ENCODE assay signal across 9 mouse cellular contexts in genomic region chr6:52006649-52007218, GRCm38 (mm10). TPM values are rescaled to one million over a fixed set of nuclear protein-coding genes. Genes with fewer than 3 reads are reported as not detected.
A peak's percentile ranks its signal among the peaks of the same experiment; 100 is the strongest.
DNase-seq lines count a peak whose midpoint lies in the region; ATAC-seq and TF ChIP-seq lines count a peak whose summit lies in the region.
"Had no signal": no experiment of that assay in that cellular context is flagged by ENCODE, and none has a peak within 500 bp of the region (broad histone marks: within the 10 kb centered on the region; RNA-seq: fewer than 3 reads in every experiment).

No protein-coding gene starts in this region.

- peaks cover 10% of the 10 kb centered on the region; the same call in 1 of the 2 replicates for H3K79me2 ChIP-seq in liver, adult 2 months (ENCODE audit: control insufficient read depth, insufficient read depth, low read length)

- no peak for TF ChIP-seq CTCF in liver, adult 2 months (IDR thresholded peaks at IDR 0.05; ENCODE audit: low read depth, low read length)

- H3K9ac ChIP-seq in liver, adult 2 months (ENCODE audit: low read depth, low read length), result peak overlapping the region; percentile 53
- no peak overlapping the region for H3K9ac ChIP-seq in liver, embryonic 11.5 days (ENCODE audit: low read depth, low read length)
- no peak overlapping the region for H3K9ac ChIP-seq in stomach, embryonic 15.5 days
- no peak overlapping the region for H3K9ac ChIP-seq in midbrain, embryonic 14.5 days (replicated peaks; ENCODE audit: low read length)

- DNase-seq in liver, adult 2 months (ENCODE audit: extremely low read depth, low read depth, low spot score), result no peak
- no peak for DNase-seq in liver
- DNase-seq in hindbrain, embryonic 10.5 days (ENCODE audit: low spot score), result peak; percentile 42
- no peak for DNase-seq in liver, embryonic 11.5 days (ENCODE audit: low spot score)
- no peak for DNase-seq in midbrain, embryonic 14.5 days
- no peak for DNase-seq in left cerebral cortex, adult 9 months (ENCODE audit: low spot score in 2 of 2)
- DNase-seq: gastrocnemius, postnatal 14 days had no signal

- TF ChIP-seq POLR2A in liver, adult 2 months (IDR thresholded peaks at IDR 0.05; ENCODE audit: extremely low read depth, insufficient read depth, low read length), result no peak

- WGBS in liver, adult 2 months, result 32% methylated on average over 13 of the region's 13 CpGs
- WGBS in hindbrain, embryonic 10.5 days, result 3% methylated on average over 13 of the region's 13 CpGs
- 23% methylated on average over 13 of the region's 13 CpGs for WGBS in liver, embryonic 11.5 days
- 28% methylated on average over 13 of the region's 13 CpGs for WGBS in stomach, embryonic 15.5 days
- 2% methylated on average over 13 of the region's 13 CpGs for WGBS in midbrain, embryonic 14.5 days

- no peaks in the 10 kb centered on the region for H3K9me3 ChIP-seq in hindbrain, embryonic 10.5 days
- no peaks in the 10 kb centered on the region for H3K9me3 ChIP-seq in liver, embryonic 11.5 days (ENCODE audit: control insufficient read depth, low read length)
- no peaks in the 10 kb centered on the region for H3K9me3 ChIP-seq in stomach, embryonic 15.5 days
- H3K9me3 ChIP-seq in midbrain, embryonic 14.5 days (ENCODE audit: control insufficient read depth, low read length), result no peaks in the 10 kb centered on the region

- H3K4me2 ChIP-seq in liver, embryonic 11.5 days, result peak overlapping the region; percentile 65
- H3K4me2 ChIP-seq in stomach, embryonic 15.5 days, result peak overlapping the region; percentile 40
- H3K4me2 ChIP-seq in midbrain, embryonic 14.5 days (ENCODE audit: low read length), result no peak overlapping the region
- H3K4me2 ChIP-seq: midbrain, embryonic 11.5 days had no signal

- H3K4me3 ChIP-seq in liver, adult 2 months (ENCODE audit: insufficient read depth, low read depth, low read length), result peak overlapping the region; percentile 47; the same call in 1 of the 2 replicates
- 0 out of 2 replicates have a peak overlapping the region, but pooled peaks have one; percentile 27 for H3K4me3 ChIP-seq in hindbrain, embryonic 10.5 days
- H3K4me3 ChIP-seq in liver, embryonic 11.5 days (ENCODE audit: low read depth, low read length), result peak overlapping the region; percentile 23; the same call in 1 of the 2 replicates
- H3K4me3 ChIP-seq in stomach, embryonic 15.5 days (replicated peaks), result peak overlapping the region; percentile 17; the same call in 1 of the 2 replicates
- H3K4me3 ChIP-seq in midbrain, embryonic 14.5 days (replicated peaks; ENCODE audit: low read depth, low read length), result no peak overlapping the region

- 0 out of 2 replicates have a peak, but pooled peaks cover 2% of the 10 kb centered on the region for H3K27me3 ChIP-seq in liver, adult 2 months (ENCODE audit: control insufficient read depth, insufficient read depth, low read length)
- H3K27me3 ChIP-seq in hindbrain, embryonic 10.5 days (ENCODE audit: insufficient read depth, poor library complexity, severe bottlenecking), result peaks cover 97% of the 10 kb centered on the region
- peaks cover 42% of the 10 kb centered on the region for H3K27me3 ChIP-seq in liver, embryonic 11.5 days (replicated peaks; ENCODE audit: control insufficient read depth, insufficient read depth, low read length)
- H3K27me3 ChIP-seq in stomach, embryonic 15.5 days (replicated peaks), result peaks cover 5% of the 10 kb centered on the region; the same call in 1 of the 2 replicates
- peaks cover 88% of the 10 kb centered on the region for H3K27me3 ChIP-seq in midbrain, embryonic 14.5 days (ENCODE audit: control insufficient read depth, insufficient read depth, low read length)

- ATAC-seq in liver, embryonic 11.5 days (replicated peaks; ENCODE audit: low FRiP score), result no peak
- ATAC-seq in stomach, embryonic 15.5 days (ENCODE audit: insufficient read depth, low FRiP score, low read depth), result no peak
- ATAC-seq in midbrain, embryonic 14.5 days (ENCODE audit: low FRiP score, low TSS enrichment), result no peak

- no peaks in the 10 kb centered on the region for H3K36me3 ChIP-seq in liver, adult 2 months (ENCODE audit: control insufficient read depth, insufficient read depth, low read length)
- no peaks in the 10 kb centered on the region for H3K36me3 ChIP-seq in hindbrain, embryonic 10.5 days
- no peaks in the 10 kb centered on the region for H3K36me3 ChIP-seq in liver, embryonic 11.5 days (ENCODE audit: control insufficient read depth, insufficient read depth, low read length)
- H3K36me3 ChIP-seq in stomach, embryonic 15.5 days, result no peaks in the 10 kb centered on the region
- H3K36me3 ChIP-seq in midbrain, embryonic 14.5 days (ENCODE audit: control insufficient read depth, insufficient read depth, low read length), result no peaks in the 10 kb centered on the region

- H3K4me1 ChIP-seq in liver, adult 2 months (ENCODE audit: control insufficient read depth, insufficient read depth, low read length), result peaks cover 25% of the 10 kb centered on the region
- peaks cover 9% of the 10 kb centered on the region for H3K4me1 ChIP-seq in hindbrain, embryonic 10.5 days (replicated peaks)
- peaks cover 4% of the 10 kb centered on the region; the same call in 1 of the 2 replicates for H3K4me1 ChIP-seq in liver, embryonic 11.5 days (replicated peaks; ENCODE audit: control insufficient read depth, insufficient read depth, low read length)
- peaks cover 11% of the 10 kb centered on the region for H3K4me1 ChIP-seq in stomach, embryonic 15.5 days
- H3K4me1 ChIP-seq in midbrain, embryonic 14.5 days (ENCODE audit: control insufficient read depth, insufficient read depth, low read length), result no peaks in the 10 kb centered on the region; the same call in 1 of the 2 replicates

- H3K27ac ChIP-seq in liver, adult 2 months (replicated peaks; ENCODE audit: insufficient read depth, low read depth, low read length), result peak overlapping the region; percentile 47
- no peak overlapping the region for H3K27ac ChIP-seq in hindbrain, embryonic 10.5 days
- no peak overlapping the region for H3K27ac ChIP-seq in liver, embryonic 11.5 days (ENCODE audit: low read depth, low read length)
- peak overlapping the region; percentile 22; the same call in 1 of the 2 replicates for H3K27ac ChIP-seq in stomach, embryonic 15.5 days
- H3K27ac ChIP-seq in midbrain, embryonic 14.5 days (replicated peaks; ENCODE audit: low read depth, low read length), result no peak overlapping the region

RNA-seq across cellular contexts. Expression of gene Skap2, which starts 5.6 kb away (rescaled TPM):
- 12.8 and 15.6 TPM in 2 replicates for total RNA-seq in liver, adult 2 months (2014; rRNA removed)
- 3.9 and 4.0 TPM in 2 replicates for polyA plus RNA-seq in liver, adult 2 months (2012; rRNA removed)
- polyA plus RNA-seq in hindbrain, embryonic 10.5 days (2016; fragmentation: Nextera tagmentation; extraction: Ambion mirVana), result 14.5 and 18.1 TPM in 2 replicates
- 33.9 and 35.5 TPM in 2 replicates for polyA plus RNA-seq in liver, embryonic 11.5 days (2014; fragmentation: Nextera tagmentation; extraction: Ambion mirVana)
- 42.1 and 45.7 TPM in 2 replicates for polyA plus RNA-seq in stomach, embryonic 15.5 days (2015; fragmentation: Nextera tagmentation; extraction: Ambion mirVana)
- polyA plus RNA-seq in midbrain, embryonic 14.5 days (2014; fragmentation: Nextera tagmentation; extraction: Ambion mirVana), result 4.5 and 5.8 TPM in 2 replicates

Comparison
In these comparisons a context has a peak if more than half of its experiments do, and no peak if none do; other contexts are left out.
1. H3K27ac ChIP-seq: peak in liver, adult 2 months (single experiment) and stomach, embryonic 15.5 days (single experiment); none in hindbrain, embryonic 10.5 days (single experiment), liver, embryonic 11.5 days (single experiment) and midbrain, embryonic 14.5 days (single experiment).